Mouse (Mus musculus) testis, postnatal 10 days (tissue): ENCODE results near the gene Cc2d1b.

Source experiments
- DNase-seq: peaks from one replicate; pipeline ENCODE4 v3.0.0; 2021; ENCODE audit warnings: low spot score

Gene Cc2d1b

GRCm38 (mm10) chr4:108638752-108639151 lies 19.0 kb downstream of the Cc2d1b start:
- DNase-seq: no peak

DNA sequence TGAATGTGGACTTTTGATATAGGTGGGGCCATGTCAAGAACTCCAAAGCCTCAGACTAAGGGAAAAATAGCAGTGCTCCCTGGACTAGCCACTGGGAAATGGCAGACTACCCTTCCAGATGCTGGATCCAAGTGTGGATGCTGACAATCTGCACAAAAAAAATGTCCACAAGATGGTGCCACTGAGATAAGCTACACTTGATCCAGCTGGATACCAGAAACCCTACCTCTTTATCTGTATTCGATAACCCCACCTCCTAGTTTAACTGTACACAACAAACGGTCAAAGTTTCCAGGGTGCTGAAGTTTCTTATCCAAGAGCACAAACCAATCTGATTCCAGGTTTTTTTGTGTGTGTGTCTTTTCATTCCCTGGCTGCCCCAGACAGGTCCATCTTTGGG lies 44.7 kb downstream of the Cc2d1b start:
- DNase-seq: no peak
